ENCODE assay signal across 22 mouse cellular contexts in genomic region chr8:13551574-13551830, GRCm38 (mm10). TPM values are rescaled to one million over a fixed set of nuclear protein-coding genes. Genes with fewer than 3 reads are reported as not detected.
"Had no signal": no experiment of that assay in that cellular context is flagged by ENCODE, and none has a peak within 500 bp of the region (broad histone marks: within the 10 kb centered on the region; RNA-seq: fewer than 3 reads in every experiment).

No protein-coding gene starts in this region.

- H3K4me3 ChIP-seq: left cerebral cortex, adult 2 months; liver, embryonic 13.5 days; midbrain, embryonic 10.5 days; midbrain, embryonic 13.5 days; myocyte; neural tube, embryonic 15.5 days had no signal

- H3K4me1 ChIP-seq: liver, embryonic 13.5 days; midbrain, embryonic 10.5 days; midbrain, embryonic 13.5 days had no signal

- H3K27me3 ChIP-seq: liver, embryonic 13.5 days; midbrain, embryonic 13.5 days; neural tube, embryonic 15.5 days had no signal

- H3K9ac ChIP-seq: liver, embryonic 13.5 days; midbrain, embryonic 13.5 days; neural tube, embryonic 15.5 days had no signal

- H3K27ac ChIP-seq: left cerebral cortex, adult 2 months; liver, embryonic 13.5 days; midbrain, embryonic 10.5 days; midbrain, embryonic 13.5 days; neural tube, embryonic 15.5 days; stomach, postnatal 0 days had no signal

- H3K4me2 ChIP-seq: liver, embryonic 13.5 days; midbrain, embryonic 13.5 days; neural tube, embryonic 15.5 days had no signal

- H3K9me3 ChIP-seq: liver, embryonic 13.5 days; midbrain, embryonic 10.5 days; midbrain, embryonic 13.5 days; neural tube, embryonic 15.5 days had no signal

- H3K36me3 ChIP-seq: liver, embryonic 13.5 days; midbrain, embryonic 10.5 days; midbrain, embryonic 13.5 days; neural tube, embryonic 15.5 days had no signal

RNA-seq across cellular contexts. Expression of gene 1700029H14Rik, which starts 10.8 kb away (rescaled TPM):
- total RNA-seq: layer of hippocampus, adult 18-20 months; layer of hippocampus, postnatal 10 days; layer of hippocampus, postnatal 36 days; left cerebral cortex, postnatal 36 days; liver, adult 2 months; megakaryocyte progenitor cell, adult 5-6 weeks had no signal
- polyA plus RNA-seq: kidney, embryonic 16.5 days; limb, embryonic 11.5 days; limb, embryonic 14.5 days; liver, adult 2 months; liver, embryonic 13.5 days; liver, embryonic 16.5 days; lung, embryonic 16.5 days; midbrain, embryonic 10.5 days; midbrain, embryonic 13.5 days; midbrain, embryonic 16.5 days; myocyte; neural tube, embryonic 11.5 days; neural tube, embryonic 15.5 days; stomach, embryonic 14.5 days; stomach, postnatal 0 days had no signal

RNA-seq across cellular contexts. Expression of gene Gas6, which starts 57.2 kb away (rescaled TPM):
- total RNA-seq: monocyte, adult 5-6 weeks had no signal
